Mouse (Mus musculus): Measurements from ENCODE around the gene Zfp455. TPM values are rescaled to one million over a fixed set of nuclear protein-coding genes. Genes with fewer than 3 reads are reported as not detected.
A peak's percentile ranks its signal among the peaks of the same experiment; 100 is the strongest.
"Not testable (repeated sequence)": the region's sequence is repeated elsewhere in the genome, so short reads cannot be mapped to it uniquely, and the experiment has no call there.

Zfp455 gene
- polyA plus RNA-seq (2016; fragmentation: Nextera tagmentation; extraction: Ambion mirVana), result 1.4 and 1.8 TPM in 2 replicates

- H3K27ac ChIP-seq, result no peak within 1 kb of the TSS
- WGBS, result 3% methylated on average over 13 of the region's 13 CpGs
Observed at GRCm38 (mm10) chr13:67194340-67194894, at the start of gene Zfp455. Zfp455 (plus strand) TSS chr13:67194506.

GRCm38 (mm10) chr13:67166122-67166521, 28.2 kb upstream of the Zfp455 start:
- H3K4me1 ChIP-seq; ATAC-seq (ENCODE audit: low FRiP score); H3K27me3 ChIP-seq; H3K4me3 ChIP-seq; H3K27ac ChIP-seq; H3K36me3 ChIP-seq; H3K4me2 ChIP-seq (replicated peaks); H3K9me3 ChIP-seq (replicated peaks); H3K9ac ChIP-seq: not testable (repeated sequence)
- 72% methylated on average over 4 of the region's 4 CpGs for WGBS

More at GRCm38 (mm10) chr13:67194340-67194894, at the start of gene Zfp455:
- Histone ChIP-seq H3K9ac (peak within 1 kb of the TSS; percentile 69), H3K9me3 (replicated peaks) (no peaks in the 10 kb centered on the region), H3K27me3 (no peaks in the 10 kb centered on the region), H3K4me3 (peak within 1 kb of the TSS; percentile 60), H3K4me1 (no peaks in the 10 kb centered on the region), H3K36me3 (no peaks in the 10 kb centered on the region), H3K4me2 (replicated peaks) (peak within 1 kb of the TSS; percentile 64)
- peak; percentile 92 for ATAC-seq (ENCODE audit: low FRiP score)

- H3K4me2 ChIP-seq (replicated peaks), result peak within 1 kb of the TSS; percentile 65
- peak within 1 kb of the TSS; percentile 57 for H3K9ac ChIP-seq
- not testable (repeated sequence) for H3K4me1 ChIP-seq; H3K27me3 ChIP-seq; H3K9me3 ChIP-seq (replicated peaks); H3K27ac ChIP-seq
- peak; percentile 98 for ATAC-seq (ENCODE audit: low FRiP score)
- peaks cover 12% of the 10 kb centered on the region; the same call in 1 of the 2 replicates for H3K36me3 ChIP-seq
- peak within 1 kb of the TSS; percentile 64 for H3K4me3 ChIP-seq
- WGBS, result 1% methylated on average over 17 of the region's 17 CpGs
Observed at GRCm38 (mm10) chr13:67172991-67173722, 21.1 kb upstream of the Zfp455 start, which contains the start of gene Rsl1. Rsl1 (plus strand) TSS chr13:67173182.

GRCm38 (mm10) chr13:67173723-67174055, 20.6 kb upstream of the Zfp455 start:
- H3K4me1 ChIP-seq, result peaks cover 3% of the 10 kb centered on the region; the same call in 1 of the 2 replicates
- H3K36me3 ChIP-seq, result peaks cover 12% of the 10 kb centered on the region; the same call in 1 of the 2 replicates
- no peaks in the 10 kb centered on the region for H3K9me3 ChIP-seq (replicated peaks)
- H3K4me3 ChIP-seq, result peak overlapping the region; percentile 64
- H3K27ac ChIP-seq, result no peak overlapping the region
- ATAC-seq (ENCODE audit: low FRiP score), result no peak
- peak overlapping the region; percentile 57 for H3K9ac ChIP-seq
- H3K27me3 ChIP-seq, result no peaks in the 10 kb centered on the region
- peak overlapping the region; percentile 65 for H3K4me2 ChIP-seq (replicated peaks)
- WGBS, result 29% methylated on average over 5 of the region's 5 CpGs

- ATAC-seq (ENCODE audit: low FRiP score), result no peak
- WGBS, result 76% methylated on average over 3 of the region's 3 CpGs
- no peaks in the 10 kb centered on the region for H3K4me1 ChIP-seq
Observed at GRCm38 (mm10) chr13:67201656-67202055, 7.3 kb downstream of the Zfp455 start.

GRCm38 (mm10) chr13:67214015-67214607, 19.8 kb downstream of the Zfp455 start:
- Histone ChIP-seq H3K36me3 (no peaks in the 10 kb centered on the region), H3K4me3 (no peak overlapping the region), H3K27ac (no peak overlapping the region), H3K4me1 (no peaks in the 10 kb centered on the region), H3K9me3 (replicated peaks) (no peaks in the 10 kb centered on the region), H3K4me2 (replicated peaks) (no peak overlapping the region), H3K9ac (no peak overlapping the region), H3K27me3 (no peaks in the 10 kb centered on the region)
- 52% methylated on average over 4 of the region's 4 CpGs for WGBS
- no peak for ATAC-seq (ENCODE audit: low FRiP score)

More at GRCm38 (mm10) chr13:67201656-67202055, 7.3 kb downstream of the Zfp455 start:
- Histone ChIP-seq H3K9ac (no peak overlapping the region), H3K4me3 (no peak overlapping the region), H3K27me3 (no peaks in the 10 kb centered on the region), H3K36me3 (no peaks in the 10 kb centered on the region), H3K27ac (no peak overlapping the region), H3K9me3 (replicated peaks) (no peaks in the 10 kb centered on the region), H3K4me2 (replicated peaks) (no peak overlapping the region)

Other genes starting within 250 kb of the Zfp455 start
- gene Zfp712, start 133.3 kb upstream of the Zfp455 start, polyA plus RNA-seq (2016; fragmentation: Nextera tagmentation; extraction: Ambion mirVana), result 5.5 and 6.2 TPM in 2 replicates
- 7.8 and 8.3 TPM in 2 replicates for gene Zfp708, start 96.5 kb upstream of the Zfp455 start, polyA plus RNA-seq (2016; fragmentation: Nextera tagmentation; extraction: Ambion mirVana)
- gene Gm28557, start 85.9 kb upstream of the Zfp455 start, polyA plus RNA-seq (2016; fragmentation: Nextera tagmentation; extraction: Ambion mirVana), result 2.2 TPM in 2 replicates
- 0.15 TPM in 1 of 2 replicates, not detected in the other for gene Rslcan18, start 78.2 kb upstream of the Zfp455 start, polyA plus RNA-seq (2016; fragmentation: Nextera tagmentation; extraction: Ambion mirVana)
- 2.4 and 3.4 TPM in 2 replicates for gene Zfp759, start 72.8 kb upstream of the Zfp455 start, polyA plus RNA-seq (2016; fragmentation: Nextera tagmentation; extraction: Ambion mirVana)
- 6.2 and 7.1 TPM in 2 replicates for gene Rsl1, start 21.3 kb upstream of the Zfp455 start, polyA plus RNA-seq (2016; fragmentation: Nextera tagmentation; extraction: Ambion mirVana)
- 3.8 and 4.6 TPM in 2 replicates for gene Zfp458, start 84.0 kb downstream of the Zfp455 start, polyA plus RNA-seq (2016; fragmentation: Nextera tagmentation; extraction: Ambion mirVana)
- 0.50 and 0.85 TPM in 2 replicates for gene Zfp457, start 112.0 kb downstream of the Zfp455 start, polyA plus RNA-seq (2016; fragmentation: Nextera tagmentation; extraction: Ambion mirVana)
- gene Zfp595, start 138.1 kb downstream of the Zfp455 start, polyA plus RNA-seq (2016; fragmentation: Nextera tagmentation; extraction: Ambion mirVana), result 1.7 and 1.8 TPM in 2 replicates
- not detected in 2 replicates for gene Gm28044, start 166.0 kb downstream of the Zfp455 start, polyA plus RNA-seq (2016; fragmentation: Nextera tagmentation; extraction: Ambion mirVana)
- gene Zfp953, start 166.1 kb downstream of the Zfp455 start, polyA plus RNA-seq (2016; fragmentation: Nextera tagmentation; extraction: Ambion mirVana), result 0.72 and 0.98 TPM in 2 replicates
- not detected in 2 replicates for gene Gm28041, start 181.2 kb downstream of the Zfp455 start, polyA plus RNA-seq (2016; fragmentation: Nextera tagmentation; extraction: Ambion mirVana)
- gene Zfp456, start 181.3 kb downstream of the Zfp455 start, polyA plus RNA-seq (2016; fragmentation: Nextera tagmentation; extraction: Ambion mirVana), result 0.83 and 0.94 TPM in 2 replicates
- 4.6 and 4.9 TPM in 2 replicates for gene Zfp429, start 205.3 kb downstream of the Zfp455 start, polyA plus RNA-seq (2016; fragmentation: Nextera tagmentation; extraction: Ambion mirVana)
- 1.0 and 1.3 TPM in 2 replicates for gene Zfp459, start 226.9 kb downstream of the Zfp455 start, polyA plus RNA-seq (2016; fragmentation: Nextera tagmentation; extraction: Ambion mirVana)

Data from hindbrain, embryonic 12.5 days (tissue).